Mouse (Mus musculus): ENCODE measurements at regions not wholly inside any gene's neighbourhood (a gene's known extent, or its start where the extent isn't known, plus 50 kb on each side); places are given as distances from the start of the nearest gene placed in this dataset.

GRCm38 (mm10) chr10:68378212-68378611 is 99.7 kb upstream of the Arid5b start:
- DNase-seq: no peak

DNA sequence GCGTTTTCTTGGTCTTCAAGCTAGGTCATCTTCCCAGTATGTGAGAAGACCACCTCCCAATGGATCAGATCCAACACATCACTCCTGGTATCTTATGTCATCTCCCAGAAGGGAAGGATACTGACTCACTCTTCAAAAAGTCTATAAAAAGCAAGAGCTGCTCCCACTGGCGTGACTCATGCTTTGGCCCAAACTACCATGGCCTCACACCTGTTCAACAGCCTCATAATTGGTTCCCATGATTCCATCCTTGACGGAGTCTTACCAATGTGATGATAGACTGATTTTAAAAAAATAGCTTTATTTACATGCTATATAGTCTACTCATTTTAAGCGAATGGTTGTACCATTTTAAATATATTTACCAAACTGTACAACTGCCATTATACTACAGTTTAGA is 98.9 kb upstream of the Arid5b start:
- DNase-seq: no peak

- DNase-seq: no peak
These were observed 95.3 kb upstream of the Arid5b start for GRCm38 (mm10) chr10:68373875-68374274.

DNA sequence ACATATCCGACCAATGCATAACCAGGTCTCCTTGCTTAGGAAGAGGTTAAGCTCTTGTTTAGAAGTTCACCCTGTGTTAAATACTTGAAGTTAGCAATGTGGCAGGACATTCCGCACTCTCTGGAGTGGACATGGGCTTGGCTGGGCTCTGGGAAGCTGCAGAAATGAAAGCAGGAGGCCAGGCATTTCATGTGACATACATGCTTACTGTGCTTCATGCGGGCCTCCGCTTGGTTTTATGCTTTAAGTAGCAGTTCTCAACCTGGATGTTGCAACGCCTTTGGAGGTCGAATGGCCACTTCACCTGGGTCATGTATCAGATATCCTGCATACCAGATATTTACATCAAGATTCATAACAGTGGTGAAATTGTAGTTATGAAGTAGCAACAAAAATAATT is 93.2 kb upstream of the Arid5b start:
- DNase-seq: no peak

DNA sequence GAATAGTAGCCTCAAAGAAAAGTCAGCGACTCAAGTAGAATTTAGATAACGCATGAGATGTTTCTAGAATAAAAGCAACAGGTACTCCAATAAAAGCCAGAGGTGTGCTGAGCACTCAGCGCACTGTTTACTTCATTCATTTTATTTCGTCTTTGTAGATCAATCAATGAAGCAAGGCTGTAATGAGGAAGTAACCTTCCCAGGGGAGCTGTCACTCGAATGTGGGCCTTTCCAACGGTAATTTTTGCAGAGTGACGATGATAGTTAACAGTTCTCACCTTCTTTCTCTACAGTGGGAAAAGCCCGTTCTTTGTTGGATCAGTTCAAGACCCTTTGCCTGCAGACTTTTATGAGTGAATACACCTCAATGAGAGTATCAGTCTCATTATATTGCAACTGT is 92.4 kb upstream of the Arid5b start:
- no peak for DNase-seq

GRCm38 (mm10) chr10:68366796-68367195 is 88.3 kb upstream of the Arid5b start:
- no peak for DNase-seq

GRCm38 (mm10) chr10:68360765-68361483 is 82.4 kb upstream of the Arid5b start:
- DNase-seq: no peak

GRCm38 (mm10) chr10:68359135-68359534 is 80.6 kb upstream of the Arid5b start:
- no peak for DNase-seq

GRCm38 (mm10) chr10:68356973-68357372 is 78.4 kb upstream of the Arid5b start:
- no peak for DNase-seq

GRCm38 (mm10) chr10:68356521-68356920 is 78.0 kb upstream of the Arid5b start:
- DNase-seq: no peak

DNA sequence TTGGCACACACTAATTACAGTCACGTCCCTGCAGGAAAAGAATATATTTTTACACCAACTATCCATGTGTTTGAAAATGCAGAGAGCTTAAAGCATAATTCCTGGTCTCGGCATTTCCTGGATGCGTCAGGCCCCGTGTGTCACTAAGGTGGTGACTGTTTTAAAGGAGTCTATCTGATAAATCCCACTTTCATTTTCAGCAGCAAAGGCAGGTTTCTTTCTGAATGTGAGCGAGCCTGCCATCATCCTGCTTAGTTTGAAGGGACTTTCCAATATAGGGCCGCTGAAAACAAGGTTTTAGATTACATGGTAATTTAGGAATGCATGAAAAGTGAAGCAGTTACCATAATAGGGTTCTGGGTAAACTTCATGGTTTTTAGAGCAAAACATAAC is 77.5 kb upstream of the Arid5b start:
- DNase-seq: no peak

GRCm38 (mm10) chr10:68355471-68356092 is 77.0 kb upstream of the Arid5b start:
- DNase-seq: no peak

DNA sequence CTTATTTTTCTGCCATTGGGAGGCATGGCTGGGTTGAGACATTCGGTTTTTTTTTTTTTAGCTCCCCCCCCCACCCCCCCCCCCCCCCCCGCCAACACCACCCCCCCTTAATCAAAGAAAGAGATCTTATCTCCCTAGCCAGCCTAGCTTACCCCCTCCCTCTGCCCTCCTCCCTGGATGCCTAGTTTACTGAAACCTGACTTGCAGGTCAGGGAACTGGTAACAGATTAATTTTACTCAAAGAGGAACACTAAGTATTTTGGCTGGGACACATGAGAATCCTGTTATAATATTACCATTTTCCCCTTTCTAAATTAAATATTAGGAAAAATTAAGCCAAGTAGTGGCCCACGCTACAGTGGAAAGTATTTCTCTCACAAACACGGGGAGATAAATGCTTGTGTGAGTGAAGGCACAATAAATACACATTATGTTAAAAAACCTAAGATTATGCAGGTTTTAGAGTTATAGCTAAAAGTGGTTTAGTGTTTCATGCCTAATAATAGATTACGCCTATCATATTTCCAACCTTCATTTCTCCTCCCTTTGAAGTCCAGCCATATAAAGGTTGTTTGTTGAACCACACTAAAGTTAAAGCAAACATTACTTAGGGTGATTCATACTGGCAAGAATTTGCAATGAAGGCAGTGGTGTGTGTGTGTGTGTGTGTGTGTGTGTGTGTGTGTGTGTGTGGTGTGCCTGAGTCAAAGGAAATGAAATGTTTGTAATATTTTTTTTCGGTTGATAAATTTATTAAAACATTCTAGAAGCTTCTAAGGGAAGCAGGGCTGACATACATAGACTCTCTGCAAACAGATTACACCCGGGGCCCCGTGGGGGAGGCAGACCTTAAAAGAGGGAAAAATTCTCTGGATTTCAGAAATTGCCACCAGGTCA is 76.0 kb upstream of the Arid5b start:
- no peak for DNase-seq

DNA sequence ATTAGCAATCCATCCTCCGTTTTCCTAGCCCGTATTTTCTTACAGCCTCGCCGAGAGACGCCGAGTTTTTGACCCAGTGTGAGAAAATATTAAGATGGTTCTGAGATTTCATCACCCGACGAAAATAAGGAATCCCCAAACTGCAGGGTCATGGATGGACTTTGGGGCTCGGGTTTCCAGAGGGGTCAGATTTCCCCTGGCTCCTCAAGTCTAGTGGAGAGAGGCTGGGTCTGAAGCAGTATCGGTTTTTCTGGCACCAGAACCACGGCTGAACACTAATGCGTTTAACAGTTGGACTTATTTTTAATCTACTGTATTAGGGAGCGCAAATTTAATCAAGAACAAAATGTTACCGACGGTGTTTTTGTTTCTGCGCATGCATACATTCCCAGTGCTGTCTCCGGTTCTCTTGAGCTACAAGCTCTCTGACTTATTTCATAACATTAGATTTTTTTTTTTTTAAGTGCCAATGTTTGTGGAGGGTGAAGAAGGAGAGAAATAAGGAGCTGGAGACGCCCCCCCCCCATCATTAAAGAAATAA is 75.2 kb upstream of the Arid5b start:
- DNase-seq: peak; percentile 41

DNA sequence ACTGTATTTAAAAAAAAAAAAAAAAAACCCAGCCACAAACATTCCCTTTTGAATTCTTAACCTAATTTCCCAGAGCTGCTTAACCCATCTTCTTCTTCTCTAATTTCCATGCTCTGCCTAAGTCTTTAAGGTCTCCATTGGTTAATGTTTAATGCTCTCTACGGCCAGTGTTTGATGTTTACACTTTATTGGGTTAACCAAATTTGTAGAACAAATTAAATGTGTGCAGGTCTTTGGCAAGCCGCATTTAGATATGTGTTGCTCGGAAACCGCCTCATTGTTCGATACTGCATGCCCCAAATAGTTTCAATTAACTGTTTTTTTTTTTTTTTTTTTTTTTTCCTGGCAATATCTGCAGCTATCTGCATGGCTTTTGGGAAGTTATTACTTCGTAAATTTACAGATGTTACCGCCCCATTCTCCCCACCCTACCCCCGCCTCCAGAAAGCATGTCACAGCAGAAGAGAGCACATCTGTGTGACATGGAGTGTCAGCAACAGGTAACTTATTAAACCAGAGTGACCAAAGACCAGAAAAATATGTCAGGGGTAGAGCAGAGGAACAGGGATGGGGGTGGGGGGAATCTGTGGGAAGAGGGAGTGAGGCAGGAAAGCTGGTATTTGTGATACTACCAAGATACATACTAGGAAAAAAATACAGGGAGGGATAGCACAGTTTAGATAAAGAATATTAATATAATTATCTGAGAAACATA is 73.5 kb upstream of the Arid5b start:
- DNase-seq: no peak

DNA sequence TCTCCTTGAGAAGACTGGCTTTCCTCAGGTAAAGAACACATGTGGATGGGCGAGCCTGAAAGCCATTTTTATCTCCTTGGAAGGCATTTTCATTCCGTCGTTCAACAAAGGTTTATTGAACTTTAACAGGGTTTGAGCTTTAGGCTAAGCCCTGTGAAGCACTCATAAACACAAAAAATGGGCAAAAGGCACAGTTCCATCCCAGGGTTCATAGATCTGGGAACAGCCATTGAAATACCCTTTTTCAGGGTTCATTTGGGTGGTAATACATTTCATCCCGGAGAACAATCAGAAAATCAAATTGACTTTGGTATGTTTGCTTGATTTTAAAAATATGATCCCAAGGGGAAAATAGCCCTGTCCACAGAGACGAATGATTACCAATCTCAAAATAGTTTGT is 72.9 kb upstream of the Arid5b start:
- DNase-seq: no peak

DNA sequence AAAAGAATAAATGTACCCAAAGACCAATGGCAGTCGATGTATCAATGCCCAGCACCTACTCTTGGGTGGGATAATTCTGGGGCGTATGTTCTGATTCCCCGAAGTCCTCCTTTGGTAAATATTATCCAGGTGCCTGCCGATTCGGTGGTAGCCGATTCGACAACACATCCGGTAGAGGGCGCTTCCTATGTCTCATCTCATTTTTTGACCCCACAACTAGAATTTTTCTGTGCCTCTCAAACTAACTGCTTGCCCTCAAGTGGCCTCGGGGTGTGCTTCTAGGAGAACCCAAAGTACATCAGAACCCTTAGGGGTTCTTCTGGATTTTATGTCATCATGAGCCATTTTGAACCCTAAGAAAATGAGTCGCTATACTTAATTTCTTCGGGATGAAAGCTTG is 72.3 kb upstream of the Arid5b start:
- DNase-seq: no peak

DNA sequence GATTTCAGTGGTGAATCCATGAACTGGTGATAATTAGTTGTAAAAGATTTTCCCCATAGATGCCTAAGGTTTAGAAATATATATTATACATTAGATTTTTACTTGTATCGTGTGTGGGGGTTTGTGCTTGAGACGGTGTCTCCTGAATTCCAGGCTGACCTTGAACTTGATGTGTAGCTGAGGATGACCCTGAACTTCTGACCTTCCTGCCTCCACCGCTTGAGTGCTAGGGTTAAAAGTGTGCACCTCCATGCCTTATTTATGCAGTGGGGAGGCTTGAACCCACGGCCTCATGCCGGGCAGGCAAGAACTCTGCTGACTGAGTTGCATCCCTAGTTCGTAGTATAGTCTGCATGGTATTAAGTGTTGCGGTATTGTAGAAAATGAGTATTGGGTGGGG is 69.3 kb upstream of the Arid5b start:
- no peak for DNase-seq

- no peak for DNase-seq
These were observed 66.6 kb upstream of the Arid5b start for GRCm38 (mm10) chr10:68344991-68345720.

DNA sequence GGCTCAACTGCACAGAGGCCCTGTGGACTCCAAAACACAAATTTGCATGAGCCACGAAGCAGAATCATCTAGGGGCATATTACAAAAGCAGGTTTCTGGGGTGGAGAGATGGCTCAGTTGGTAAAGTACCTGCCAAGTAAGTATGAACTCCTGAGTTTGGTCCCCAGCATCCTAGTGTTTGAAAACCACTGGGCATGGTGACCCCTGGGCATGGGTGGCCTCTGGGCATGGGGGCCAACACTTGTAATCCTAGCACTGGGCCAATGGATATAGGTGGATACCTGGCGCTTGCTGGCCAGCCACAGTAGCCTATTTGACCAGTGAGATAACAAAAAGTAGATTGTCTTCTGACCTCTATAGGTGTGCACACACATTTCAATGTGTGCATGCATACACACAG is 65.7 kb upstream of the Arid5b start:
- DNase-seq: no peak

DNA sequence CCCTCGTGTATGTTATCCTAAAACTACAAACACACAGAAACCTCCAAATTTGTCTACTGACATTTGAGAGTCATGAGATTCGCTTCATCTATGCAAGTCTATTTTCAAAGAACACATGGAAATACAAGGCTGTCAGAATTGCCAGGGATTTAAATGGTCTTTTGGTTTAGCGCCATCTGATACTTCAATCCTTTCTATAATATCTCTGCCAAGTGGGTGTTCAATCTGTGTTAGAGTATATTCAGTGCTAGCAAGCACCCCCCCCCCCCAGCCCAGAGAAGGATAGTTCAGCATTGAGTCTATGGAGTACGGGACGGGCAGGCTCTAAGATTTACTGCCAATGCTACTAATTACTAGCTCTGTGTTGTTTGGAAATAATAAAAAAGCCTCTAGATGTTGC is 55.5 kb upstream of the Arid5b start:
- no peak for DNase-seq
